Mouse (Mus musculus) hindbrain, embryonic 12.5 days (tissue): Measurements from ENCODE around the gene Slc1a2. TPM values are rescaled to one million over a fixed set of nuclear protein-coding genes. Genes with fewer than 3 reads are reported as not detected.

Experiments
- ATAC-seq: fragments of 200-750 bp; cut with Nextera tagmentation; 2 replicates; pipeline ENCODE4 v1.8.0; 2017; ENCODE audit warnings: moderate TSS enrichment; ENCODE audit not compliant: low FRiP score
- H3K27ac ChIP-seq: fragments of 300-500 bp; sonication (generic); 2 replicates; pipeline ENCODE4 v1.5.1; 2016; ENCODE audit warnings: mild to moderate bottlenecking
- H3K27me3 ChIP-seq: fragments of 300-500 bp; sonication (generic); 2 replicates; pipeline ENCODE4 v1.6.1; 2016; ENCODE audit warnings: mild to moderate bottlenecking
- H3K36me3 ChIP-seq: fragments of 300-500 bp; sonication (generic); 2 replicates; pipeline ENCODE4 v1.6.1; 2016; ENCODE audit warnings: mild to moderate bottlenecking
- H3K4me1 ChIP-seq: fragments of 300-500 bp; sonication (generic); 2 replicates; pipeline ENCODE4 v1.6.1; 2016
- H3K4me2 ChIP-seq: fragments of 300-500 bp; sonication (generic); replicated peaks from 2 replicates; pipeline ENCODE4 v1.6.1; 2016; ENCODE audit warnings: mild to moderate bottlenecking
- H3K4me3 ChIP-seq: fragments of 300-500 bp; sonication (generic); 2 replicates; pipeline ENCODE4 v1.5.1; 2016; ENCODE audit warnings: mild to moderate bottlenecking
- H3K9ac ChIP-seq: fragments of 300-500 bp; sonication (generic); 2 replicates; pipeline ENCODE4 v1.6.1; 2016; ENCODE audit warnings: mild to moderate bottlenecking, moderate library complexity
- H3K9me3 ChIP-seq: fragments of 300-500 bp; sonication (generic); replicated peaks from 2 replicates; pipeline ENCODE4 v1.6.1; 2016; ENCODE audit warnings: mild to moderate bottlenecking
- WGBS: fragments of 180-500 bp; shearing (Covaris S2); methylation state at CpG from one replicate; pipeline ENCODE4 v1.1.7; 2016; 5-methylcytosine and 5-hydroxymethylcytosine counted together
- polyA plus RNA-seq: library from polyadenylated mRNA; unstranded; fragments of >200 nt; fragmentation: Nextera tagmentation; extraction: Ambion mirVana; gene quantifications from 2 replicates; pipeline ENCODE4 v1.2.1, GENCODE M21; 2016

The Slc1a2 gene
- polyA plus RNA-seq, 1 experiment from 2014 or later, result 15.3 TPM

DNA sequence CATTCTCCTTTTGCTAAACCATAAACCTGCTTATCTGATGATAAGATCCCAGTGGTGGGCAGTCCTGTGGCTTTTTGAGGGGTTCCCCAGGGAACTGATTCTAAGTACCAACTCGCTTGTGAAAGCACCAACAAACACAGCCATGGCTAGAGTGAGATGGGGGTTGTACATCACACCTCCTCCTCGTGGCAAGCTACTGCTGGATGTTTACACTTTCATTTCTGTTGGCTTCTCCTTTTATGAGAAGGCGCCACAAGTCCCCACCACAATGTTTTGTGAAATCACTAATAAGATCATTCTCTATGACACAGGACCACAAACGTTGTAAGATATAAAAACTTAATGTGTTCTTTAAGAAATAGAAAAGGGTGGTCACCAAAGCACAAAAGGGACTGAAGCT, 154.3 kb downstream of the Slc1a2 start:
- H3K9ac ChIP-seq, result no peak overlapping the region
- H3K36me3 ChIP-seq, result no peaks in the 10 kb centered on the region
- 75% methylated on average over 4 of the region's 4 CpGs for WGBS

DNA sequence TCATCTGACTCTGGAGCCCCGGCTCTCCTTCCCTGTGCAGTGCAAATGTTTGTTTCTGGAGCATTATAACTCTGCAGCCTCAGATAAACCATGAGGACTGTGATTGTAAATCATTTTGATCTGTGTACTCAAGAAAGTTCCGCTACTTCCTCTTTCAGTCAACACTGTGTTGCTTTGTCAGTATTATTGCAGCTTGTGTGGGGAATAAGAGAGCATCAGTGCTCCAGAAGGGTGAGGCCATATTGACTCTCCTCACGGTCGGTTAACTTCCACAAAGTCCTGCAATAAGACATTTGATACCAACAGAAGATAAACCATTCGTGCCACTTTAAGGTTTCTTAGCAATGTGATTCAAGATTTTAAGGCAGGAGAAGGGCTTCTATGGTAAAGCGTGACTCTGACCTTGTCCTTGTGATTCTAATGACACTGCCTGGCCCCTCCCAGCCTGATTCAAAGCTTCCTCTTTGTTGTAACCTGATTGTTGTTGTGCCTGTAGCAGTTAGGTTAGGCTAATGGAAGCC, 156.9 kb downstream of the Slc1a2 start:
- H3K4me1 ChIP-seq, result peaks cover 4% of the 10 kb centered on the region
- H3K9me3 ChIP-seq, result no peaks in the 10 kb centered on the region
- ATAC-seq, result no peak
- H3K36me3 ChIP-seq, result no peaks in the 10 kb centered on the region
- no peak overlapping the region for H3K9ac ChIP-seq
- 79% methylated on average over 6 of the region's 6 CpGs for WGBS
- no peak overlapping the region for H3K4me2 ChIP-seq
- no peak overlapping the region for H3K4me3 ChIP-seq
- no peak overlapping the region for H3K27ac ChIP-seq
- H3K27me3 ChIP-seq, result no peaks in the 10 kb centered on the region

More for the DNA sequence above, 154.3 kb downstream of the Slc1a2 start:
- no peaks in the 10 kb centered on the region for H3K4me1 ChIP-seq
- no peak for ATAC-seq
- H3K4me3 ChIP-seq, result no peak overlapping the region
- H3K9me3 ChIP-seq, result no peaks in the 10 kb centered on the region
- H3K27ac ChIP-seq, result no peak overlapping the region
- no peaks in the 10 kb centered on the region for H3K27me3 ChIP-seq
- H3K4me2 ChIP-seq, result no peak overlapping the region

DNA sequence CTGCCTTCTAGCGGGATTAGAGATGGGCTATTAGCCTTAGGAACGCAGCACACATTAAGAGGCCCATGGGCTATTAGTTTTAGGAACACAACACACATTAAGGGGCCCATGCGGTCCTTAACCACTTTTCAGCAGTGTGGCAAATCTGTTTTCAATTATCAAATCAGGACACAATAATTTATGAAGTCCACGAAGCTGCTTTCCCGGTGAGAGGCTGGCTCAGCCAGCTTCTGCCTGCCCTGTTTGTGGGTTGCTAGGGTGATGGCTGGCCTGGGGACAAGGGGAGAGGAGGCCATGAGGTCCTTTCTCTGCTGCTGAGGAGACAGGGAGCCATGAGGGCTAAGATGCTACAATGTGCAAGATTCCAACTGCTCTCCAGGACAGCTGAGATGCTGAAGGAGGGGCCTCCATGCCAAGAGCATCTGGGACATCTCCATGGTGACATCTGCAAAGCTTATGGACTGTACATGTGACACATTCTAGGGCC, 161.8 kb downstream of the Slc1a2 start:
- Histone ChIP-seq H3K4me3 (no peak overlapping the region), H3K4me2 (no peak overlapping the region), H3K9me3 (no peaks in the 10 kb centered on the region), H3K4me1 (peaks cover 6% of the 10 kb centered on the region), H3K9ac (no peak overlapping the region), H3K36me3 (no peaks in the 10 kb centered on the region), H3K27ac (no peak overlapping the region), H3K27me3 (no peaks in the 10 kb centered on the region)
- WGBS, result 46% methylated on average over 5 of the region's 5 CpGs
- ATAC-seq, result peak; percentile 63; the same call in 1 of the 2 replicates

GRCm38 (mm10) chr2:102820790-102821189, 162.3 kb downstream of the Slc1a2 start:
- ATAC-seq, result 0 out of 2 replicates have a peak, but pooled peaks have one; percentile 16
- WGBS, result 75% methylated on average over 8 of the region's 8 CpGs
- H3K27ac ChIP-seq, result no peak overlapping the region

DNA sequence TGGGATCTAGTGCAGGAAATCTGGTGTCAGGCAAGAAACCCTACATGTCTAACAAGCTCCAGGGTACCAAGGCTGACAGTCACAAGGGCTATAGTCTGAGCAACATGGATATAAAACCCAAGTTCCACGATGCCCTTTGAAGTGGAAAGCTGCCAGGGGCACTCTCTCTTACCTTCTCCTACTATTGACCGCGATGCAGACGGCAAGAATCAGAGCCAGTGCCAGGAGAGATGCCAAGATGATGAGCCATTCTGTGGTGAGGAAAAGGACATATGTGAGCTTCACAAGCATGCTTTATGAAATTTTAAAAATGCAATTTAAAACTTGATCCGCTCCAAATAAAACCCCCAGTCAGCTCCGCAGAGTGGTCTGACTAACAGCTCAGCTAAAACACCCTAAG, 163.6 kb downstream of the Slc1a2 start:
- no peaks in the 10 kb centered on the region for H3K9me3 ChIP-seq
- H3K4me2 ChIP-seq, result no peak overlapping the region
- peaks cover 6% of the 10 kb centered on the region for H3K4me1 ChIP-seq
- no peaks in the 10 kb centered on the region for H3K36me3 ChIP-seq
- H3K9ac ChIP-seq, result no peak overlapping the region
- H3K27me3 ChIP-seq, result no peaks in the 10 kb centered on the region
- 90% methylated on average over 6 of the region's 6 CpGs for WGBS
- H3K27ac ChIP-seq, result no peak overlapping the region
- ATAC-seq, result no peak
- H3K4me3 ChIP-seq, result no peak overlapping the region

More at GRCm38 (mm10) chr2:102820790-102821189, 162.3 kb downstream of the Slc1a2 start:
- Histone ChIP-seq H3K9me3 (no peaks in the 10 kb centered on the region), H3K4me2 (no peak overlapping the region), H3K4me1 (peaks cover 6% of the 10 kb centered on the region), H3K4me3 (no peak overlapping the region), H3K9ac (no peak overlapping the region), H3K27me3 (no peaks in the 10 kb centered on the region), H3K36me3 (no peaks in the 10 kb centered on the region)

DNA sequence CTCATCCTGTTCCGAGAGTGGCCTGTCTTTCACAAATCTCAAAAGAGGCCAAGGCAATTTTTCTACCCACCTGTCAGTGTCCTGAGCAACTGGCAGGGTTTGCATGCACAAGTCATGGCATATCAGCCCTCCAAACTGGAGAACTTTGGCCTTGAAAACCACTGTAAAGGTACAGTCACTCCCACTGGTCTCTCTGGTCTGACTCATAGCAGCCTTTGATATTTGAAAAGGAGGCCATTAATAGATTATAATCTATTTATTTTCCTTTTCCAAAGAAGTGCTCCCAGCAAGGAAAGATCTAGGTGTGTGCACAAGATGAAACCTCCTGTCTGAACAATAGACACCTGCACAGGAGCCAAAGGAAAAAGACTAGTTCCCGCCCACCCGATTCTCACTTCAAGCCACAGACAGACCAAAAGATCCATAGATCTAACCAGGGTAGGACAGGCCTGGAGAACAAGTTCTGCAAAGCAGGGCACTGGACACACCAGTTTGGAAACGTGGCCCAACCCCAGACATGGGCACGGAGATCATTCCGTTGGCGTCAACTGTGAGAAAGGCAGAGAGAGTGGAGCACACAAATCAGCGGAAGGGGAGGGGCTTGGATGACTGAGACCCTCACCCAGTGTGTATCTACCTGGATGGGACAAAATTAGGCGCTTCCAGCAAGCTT, 167.6 kb downstream of the Slc1a2 start:
- Histone ChIP-seq H3K4me3 (no peak overlapping the region), H3K36me3 (no peaks in the 10 kb centered on the region), H3K9ac (no peak overlapping the region), H3K27me3 (no peaks in the 10 kb centered on the region), H3K4me2 (no peak overlapping the region), H3K27ac (no peak overlapping the region), H3K4me1 (no peaks in the 10 kb centered on the region), H3K9me3 (no peaks in the 10 kb centered on the region)
- 90% methylated on average over 9 of the region's 9 CpGs for WGBS
- ATAC-seq, result no peak

- Histone ChIP-seq H3K9ac (no peak overlapping the region), H3K4me2 (no peak overlapping the region), H3K4me1 (no peaks in the 10 kb centered on the region), H3K36me3 (no peaks in the 10 kb centered on the region), H3K27ac (no peak overlapping the region), H3K27me3 (no peaks in the 10 kb centered on the region), H3K4me3 (no peak overlapping the region), H3K9me3 (no peaks in the 10 kb centered on the region)
- ATAC-seq, result no peak
- WGBS, result 75% methylated on average over 1 of the region's 1 CpGs
These were observed 169.4 kb downstream of the Slc1a2 start for GRCm38 (mm10) chr2:102827841-102828240.

DNA sequence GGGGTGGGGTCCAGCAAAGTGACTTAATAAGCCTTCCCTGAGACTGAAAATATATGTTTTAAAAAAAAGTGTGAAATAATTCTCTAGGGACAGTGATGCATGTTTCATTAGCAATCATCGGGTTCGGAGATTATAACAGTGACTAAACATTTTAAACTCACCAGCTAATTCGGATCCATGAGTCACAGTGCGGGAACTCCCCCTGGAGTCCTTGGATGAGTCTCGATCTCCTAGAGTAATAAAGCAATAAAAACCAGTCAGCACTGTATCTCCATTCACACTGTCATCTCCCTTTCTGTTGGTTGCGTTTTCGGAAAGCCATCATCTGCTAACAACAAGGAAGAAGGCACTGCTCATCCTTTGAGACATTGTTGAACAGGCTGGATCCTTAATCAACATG, 169.9 kb downstream of the Slc1a2 start:
- H3K36me3 ChIP-seq, result no peaks in the 10 kb centered on the region
- H3K27me3 ChIP-seq, result no peaks in the 10 kb centered on the region
- H3K4me3 ChIP-seq, result no peak overlapping the region
- no peaks in the 10 kb centered on the region for H3K4me1 ChIP-seq
- no peak overlapping the region for H3K9ac ChIP-seq
- H3K27ac ChIP-seq, result no peak overlapping the region
- no peak for ATAC-seq
- no peaks in the 10 kb centered on the region for H3K9me3 ChIP-seq
- H3K4me2 ChIP-seq, result no peak overlapping the region
- 90% methylated on average over 7 of the region's 7 CpGs for WGBS

DNA sequence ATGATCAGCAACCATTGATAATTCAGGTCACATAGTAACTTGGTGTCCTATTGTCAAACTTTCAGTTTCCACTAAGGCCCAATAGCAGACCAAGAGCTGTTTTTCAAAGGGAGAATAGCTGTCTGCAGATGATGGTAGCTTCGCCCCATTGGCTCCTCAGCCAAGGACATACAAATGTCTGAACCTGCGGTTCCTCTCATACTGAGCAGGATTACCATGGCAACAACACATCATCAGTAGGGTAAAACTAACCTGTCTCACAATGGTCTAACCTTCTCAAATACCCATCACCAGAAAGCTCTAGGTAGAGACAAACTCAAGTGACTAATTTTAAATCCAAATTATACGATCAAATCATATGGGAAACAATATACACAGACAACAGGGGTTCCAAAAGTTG, 170.7 kb downstream of the Slc1a2 start:
- WGBS, result 89% methylated on average over 3 of the region's 3 CpGs
- H3K4me1 ChIP-seq, result no peaks in the 10 kb centered on the region
- ATAC-seq, result no peak
- H3K4me3 ChIP-seq, result no peak overlapping the region
- no peak overlapping the region for H3K27ac ChIP-seq
- H3K9ac ChIP-seq, result no peak overlapping the region
- no peaks in the 10 kb centered on the region for H3K36me3 ChIP-seq
- no peaks in the 10 kb centered on the region for H3K9me3 ChIP-seq
- H3K4me2 ChIP-seq, result no peak overlapping the region
- no peaks in the 10 kb centered on the region for H3K27me3 ChIP-seq

- no peak overlapping the region for H3K4me2 ChIP-seq
- no peaks in the 10 kb centered on the region for H3K36me3 ChIP-seq
- H3K4me1 ChIP-seq, result no peaks in the 10 kb centered on the region
- H3K27ac ChIP-seq, result no peak overlapping the region
- no peak overlapping the region for H3K4me3 ChIP-seq
- no peaks in the 10 kb centered on the region for H3K9me3 ChIP-seq
- no peaks in the 10 kb centered on the region for H3K27me3 ChIP-seq
- H3K9ac ChIP-seq, result no peak overlapping the region
- ATAC-seq, result no peak
These were observed 173.1 kb downstream of the Slc1a2 start for GRCm38 (mm10) chr2:102831547-102831946.

GRCm38 (mm10) chr2:102838179-102838578, 179.7 kb downstream of the Slc1a2 start:
- Histone ChIP-seq H3K4me3 (no peak overlapping the region), H3K27ac (no peak overlapping the region), H3K4me1 (no peaks in the 10 kb centered on the region), H3K36me3 (no peaks in the 10 kb centered on the region), H3K27me3 (no peaks in the 10 kb centered on the region), H3K9me3 (no peaks in the 10 kb centered on the region), H3K4me2 (no peak overlapping the region), H3K9ac (no peak overlapping the region)
- ATAC-seq, result no peak
- WGBS, result 62% methylated on average over 7 of the region's 7 CpGs
